Mouse (Mus musculus): ENCODE data around the gene H2-DMb2. TPM values are rescaled to one million over a fixed set of nuclear protein-coding genes. Genes with fewer than 3 reads are reported as not detected.

The H2-DMb2 gene
- polyA plus RNA-seq, 1 experiment, result 0.52 TPM

DNA sequence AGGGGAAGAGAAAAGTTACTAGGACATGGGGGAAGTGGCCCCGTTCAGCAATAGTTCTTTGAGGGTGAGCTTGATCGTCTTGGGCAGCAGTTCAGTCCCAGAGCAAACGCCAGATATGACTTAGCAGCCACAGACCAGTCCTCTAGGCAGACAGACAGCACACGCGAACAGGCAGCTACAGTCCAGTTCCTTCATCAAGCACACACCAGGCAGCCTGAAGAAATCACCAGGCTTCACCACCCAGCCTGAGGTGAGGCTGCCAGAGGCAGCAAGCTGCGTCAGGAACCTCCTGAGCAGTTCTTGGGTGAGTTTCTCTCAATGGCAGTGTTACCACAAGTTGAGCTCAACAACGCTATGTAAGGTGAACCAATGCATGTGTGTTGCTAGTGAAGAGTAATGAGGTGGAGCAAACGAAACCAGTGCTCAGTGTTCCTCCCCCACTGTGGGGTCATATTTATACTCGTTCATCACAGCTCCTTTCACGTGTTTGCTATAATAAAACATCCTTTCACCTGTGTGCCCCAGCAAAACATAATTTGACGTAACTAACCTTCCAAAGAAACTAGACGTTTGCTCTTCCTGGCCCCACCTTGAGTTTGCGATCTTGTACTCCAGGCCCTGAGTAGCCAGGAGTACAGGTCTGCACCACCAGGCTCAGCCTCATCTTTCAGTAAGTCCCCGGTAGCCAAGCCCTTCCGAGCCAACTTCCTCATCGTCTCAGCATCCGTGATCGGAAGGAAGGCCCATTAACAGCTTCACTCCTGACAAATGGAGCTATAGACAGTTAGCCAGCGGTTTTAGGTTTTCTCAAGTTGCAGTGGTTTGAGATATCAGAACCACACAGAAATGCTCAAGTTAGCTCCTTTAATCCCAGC, 12.8 kb upstream of the H2-DMb2 start:
- H3K4me1 ChIP-seq (ENCODE audit: control insufficient read depth, insufficient read depth, low read length), result peaks cover 6% of the 10 kb centered on the region
- H3K27ac ChIP-seq (ENCODE audit: insufficient read depth, low read length), result no peak overlapping the region
- H3K27me3 ChIP-seq (ENCODE audit: control insufficient read depth, insufficient read depth, low read length), result no peaks in the 10 kb centered on the region
- TF ChIP-seq CTCF (IDR thresholded peaks at IDR 0.05; ENCODE audit: borderline replicate concordance, insufficient read depth, low read depth, low read length) (no peak), POLR2A (IDR thresholded peaks at IDR 0.05; ENCODE audit: borderline replicate concordance, insufficient read depth, low read length) (no peak)
- peak in 1 of 2 experiments; percentile 3 for DNase-seq
- WGBS, result 84% methylated on average over 19 of the region's 19 CpGs
- no peak overlapping the region for H3K4me3 ChIP-seq (replicated peaks; ENCODE audit: insufficient read depth, low read depth, low read length)

DNA sequence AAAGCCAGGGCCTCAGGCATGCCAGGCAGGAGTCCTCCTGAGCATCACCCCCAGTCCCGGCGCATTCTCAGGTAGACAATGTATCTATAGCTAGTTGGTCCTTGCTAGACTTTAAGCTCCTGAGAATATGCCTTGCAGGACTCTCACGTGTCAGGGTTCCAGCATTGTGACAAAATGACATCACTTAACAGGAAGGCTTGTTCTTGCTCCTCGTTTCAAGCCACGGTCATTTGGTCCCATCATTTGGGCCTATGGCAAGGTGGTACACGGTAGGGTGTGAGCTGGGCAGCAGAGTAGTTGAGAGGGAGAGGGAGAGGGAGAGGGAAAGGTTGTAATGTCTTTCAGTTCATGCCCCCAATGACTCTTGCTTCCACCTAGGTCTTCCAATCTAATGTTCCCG, 11.2 kb upstream of the H2-DMb2 start:
- Histone ChIP-seq H3K27me3 (ENCODE audit: control insufficient read depth, insufficient read depth, low read length) (no peaks in the 10 kb centered on the region), H3K4me3 (replicated peaks; ENCODE audit: insufficient read depth, low read depth, low read length) (no peak overlapping the region), H3K27ac (ENCODE audit: insufficient read depth, low read length) (no peak overlapping the region), H3K4me1 (ENCODE audit: control insufficient read depth, insufficient read depth, low read length) (peaks cover 6% of the 10 kb centered on the region)
- peak in 1 of 2 experiments; percentile 3 for DNase-seq
- WGBS, result 71% methylated on average over 7 of the region's 7 CpGs
- TF ChIP-seq CTCF (IDR thresholded peaks at IDR 0.05; ENCODE audit: borderline replicate concordance, insufficient read depth, low read depth, low read length) (no peak), POLR2A (IDR thresholded peaks at IDR 0.05; ENCODE audit: borderline replicate concordance, insufficient read depth, low read length) (no peak)

DNA sequence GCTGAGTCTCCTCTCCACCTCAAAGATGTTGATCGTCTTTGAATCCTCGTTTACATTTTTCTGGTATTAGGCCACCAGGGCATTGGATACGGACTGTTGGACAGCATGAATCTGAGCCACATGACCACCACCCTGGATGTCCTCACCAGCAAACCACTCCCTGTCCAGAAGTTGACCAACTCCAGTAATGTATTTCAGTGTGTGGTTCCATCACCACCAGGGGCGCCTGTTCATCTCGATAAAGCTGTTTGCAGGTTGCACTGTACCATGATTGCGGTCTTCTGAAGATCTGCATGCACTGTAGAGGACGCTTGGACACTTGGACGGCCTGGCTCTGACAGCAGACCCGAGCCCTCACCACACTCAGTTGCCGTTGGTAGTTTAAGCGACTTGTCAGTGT, 9.8 kb upstream of the H2-DMb2 start:
- no peak overlapping the region for H3K27ac ChIP-seq (ENCODE audit: insufficient read depth, low read length)
- no peak overlapping the region for H3K4me3 ChIP-seq (replicated peaks; ENCODE audit: insufficient read depth, low read depth, low read length)
- H3K4me1 ChIP-seq (ENCODE audit: control insufficient read depth, insufficient read depth, low read length), result peaks cover 3% of the 10 kb centered on the region; the same call in 1 of the 2 replicates
- 79% methylated on average over 11 of the region's 11 CpGs for WGBS
- no peak for DNase-seq
- TF ChIP-seq CTCF (IDR thresholded peaks at IDR 0.05; ENCODE audit: borderline replicate concordance, insufficient read depth, low read depth, low read length) (no peak), POLR2A (IDR thresholded peaks at IDR 0.05; ENCODE audit: borderline replicate concordance, insufficient read depth, low read length) (no peak)
- H3K27me3 ChIP-seq (ENCODE audit: control insufficient read depth, insufficient read depth, low read length), result no peaks in the 10 kb centered on the region

DNA sequence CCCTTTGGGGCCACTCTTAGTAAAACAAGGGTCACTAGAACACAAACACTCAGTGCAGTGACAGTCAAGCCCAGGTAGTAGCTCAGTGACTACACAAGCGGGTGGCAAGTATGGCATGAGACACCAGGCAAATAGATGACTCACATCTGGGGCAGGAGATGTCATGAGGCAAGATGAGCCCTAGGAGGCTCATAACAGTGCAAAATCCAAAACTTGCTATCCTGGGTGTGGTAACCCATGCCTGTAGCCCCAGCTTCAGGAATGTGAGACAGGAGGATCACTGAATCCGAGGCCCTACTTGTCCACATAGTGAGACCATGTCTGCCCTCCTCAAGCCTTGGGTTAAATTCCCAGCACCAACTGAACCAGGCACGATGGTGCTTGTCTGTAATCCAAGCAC, 8.7 kb upstream of the H2-DMb2 start:
- Histone ChIP-seq H3K4me3 (replicated peaks; ENCODE audit: insufficient read depth, low read depth, low read length) (no peak overlapping the region), H3K27me3 (ENCODE audit: control insufficient read depth, insufficient read depth, low read length) (no peaks in the 10 kb centered on the region; the same call in 1 of the 2 replicates), H3K4me1 (ENCODE audit: control insufficient read depth, insufficient read depth, low read length) (no peaks in the 10 kb centered on the region), H3K27ac (ENCODE audit: insufficient read depth, low read length) (no peak overlapping the region)
- DNase-seq, result no peak
- TF ChIP-seq POLR2A (IDR thresholded peaks at IDR 0.05; ENCODE audit: borderline replicate concordance, insufficient read depth, low read length) (no peak), CTCF (IDR thresholded peaks at IDR 0.05; ENCODE audit: borderline replicate concordance, insufficient read depth, low read depth, low read length) (no peak)
- WGBS, result 86% methylated on average over 3 of the region's 3 CpGs

DNA sequence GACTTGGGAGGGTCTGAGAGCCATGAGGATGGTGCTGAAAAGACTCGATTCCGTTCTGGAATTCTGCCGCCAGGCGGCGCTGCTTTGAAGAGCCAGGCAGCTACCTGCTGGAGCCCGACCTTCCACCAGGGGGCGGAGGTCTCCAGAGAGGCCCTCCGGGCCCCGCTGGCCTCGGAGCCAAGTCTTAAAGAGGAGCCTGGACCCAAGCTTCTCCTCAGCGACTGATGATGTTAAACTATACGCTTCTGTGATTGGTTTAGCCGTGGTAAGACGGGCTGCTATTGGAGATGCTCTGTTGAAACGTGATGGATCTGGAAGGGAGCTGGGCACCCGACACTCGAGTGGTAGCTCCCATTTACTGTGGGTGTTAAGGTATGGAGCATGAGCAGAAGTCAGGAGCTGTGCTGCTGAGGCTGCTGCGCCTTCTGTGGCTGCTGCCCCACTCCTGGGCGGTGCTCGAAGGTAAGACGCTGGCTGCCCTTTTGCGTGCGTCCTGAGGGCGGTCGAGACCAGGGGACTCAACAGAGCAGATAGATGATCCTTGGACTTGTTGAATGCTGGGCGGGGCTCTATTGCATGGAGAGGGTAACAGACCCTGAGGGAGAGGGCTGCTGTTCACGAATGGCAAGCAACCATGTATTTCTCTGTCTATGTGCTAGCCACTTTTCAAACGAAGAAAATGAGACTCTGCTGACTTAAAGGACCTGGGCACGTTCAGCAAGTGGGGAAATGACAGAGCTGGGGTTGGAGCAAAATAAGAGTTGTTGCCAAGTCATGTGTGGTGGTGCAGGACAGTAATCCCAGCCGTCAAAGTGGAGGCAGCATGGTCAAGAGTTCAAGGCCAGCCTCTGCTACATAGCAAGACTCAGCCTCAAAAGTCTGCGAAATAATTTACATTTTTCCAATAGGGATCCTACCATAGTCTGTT, 7.5 kb upstream of the H2-DMb2 start:
- Histone ChIP-seq H3K4me3 (replicated peaks; ENCODE audit: insufficient read depth, low read depth, low read length) (peak overlapping the region; percentile 56), H3K27me3 (ENCODE audit: control insufficient read depth, insufficient read depth, low read length) (no peaks in the 10 kb centered on the region; the same call in 1 of the 2 replicates), H3K27ac (ENCODE audit: insufficient read depth, low read length) (no peak overlapping the region), H3K4me1 (ENCODE audit: control insufficient read depth, insufficient read depth, low read length) (no peaks in the 10 kb centered on the region)
- 5% methylated on average over 31 of the region's 31 CpGs for WGBS
- no peak for TF ChIP-seq POLR2A (IDR thresholded peaks at IDR 0.05; ENCODE audit: borderline replicate concordance, insufficient read depth, low read length)
- peak; percentile 99 for TF ChIP-seq CTCF (IDR thresholded peaks at IDR 0.05; ENCODE audit: borderline replicate concordance, insufficient read depth, low read depth, low read length)
- DNase-seq, result peak; percentile 98

DNA sequence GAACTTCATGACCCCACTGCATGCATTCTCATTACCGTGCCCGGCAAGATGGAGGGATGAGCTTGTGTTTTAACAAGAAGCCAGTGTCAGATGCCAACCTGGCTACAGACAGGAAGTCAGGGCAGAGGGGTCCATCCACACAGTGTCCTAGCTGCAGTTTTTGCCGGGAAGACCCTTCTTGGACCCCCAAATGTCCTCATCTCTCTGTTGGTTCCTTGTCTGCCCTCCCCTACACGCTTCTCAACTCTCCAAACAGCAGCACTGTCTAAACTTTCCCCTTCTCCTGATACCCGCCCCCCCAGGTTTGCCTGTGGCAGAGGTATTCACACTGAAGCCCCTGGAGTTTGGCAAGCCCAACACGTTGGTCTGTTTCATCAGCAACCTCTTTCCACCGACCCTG, 5.5 kb upstream of the H2-DMb2 start:
- WGBS, result 70% methylated on average over 7 of the region's 7 CpGs
- no peak overlapping the region for H3K27ac ChIP-seq (ENCODE audit: insufficient read depth, low read length)
- DNase-seq, result no peak
- H3K4me3 ChIP-seq (replicated peaks; ENCODE audit: insufficient read depth, low read depth, low read length), result no peak overlapping the region
- H3K4me1 ChIP-seq (ENCODE audit: control insufficient read depth, insufficient read depth, low read length), result no peaks in the 10 kb centered on the region
- TF ChIP-seq POLR2A (IDR thresholded peaks at IDR 0.05; ENCODE audit: borderline replicate concordance, insufficient read depth, low read length), result no peak
- TF ChIP-seq CTCF (IDR thresholded peaks at IDR 0.05; ENCODE audit: borderline replicate concordance, insufficient read depth, low read depth, low read length), result no peak
- H3K27me3 ChIP-seq (ENCODE audit: control insufficient read depth, insufficient read depth, low read length), result no peaks in the 10 kb centered on the region; the same call in 1 of the 2 replicates

DNA sequence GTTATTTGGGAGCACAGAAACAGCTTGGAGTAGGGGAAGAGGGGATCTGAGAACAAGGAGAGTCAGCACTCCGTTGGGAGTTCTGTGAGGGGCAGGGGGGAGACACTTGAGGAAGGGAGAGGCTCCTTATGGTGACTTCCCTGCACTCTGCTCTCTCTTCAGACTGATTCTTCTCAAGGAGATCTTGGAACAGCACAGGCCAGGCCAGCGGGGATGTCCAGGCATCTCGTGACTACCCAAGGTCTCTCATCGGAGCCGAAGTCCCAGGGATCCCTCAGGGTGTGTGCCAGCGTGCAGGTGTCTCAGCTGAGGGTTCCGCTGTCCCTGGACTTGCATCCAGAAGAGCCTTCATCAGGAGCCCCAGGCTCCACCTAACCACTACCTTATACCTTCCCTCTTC, 4.5 kb upstream of the H2-DMb2 start:
- Histone ChIP-seq H3K27ac (ENCODE audit: insufficient read depth, low read length) (no peak overlapping the region), H3K4me1 (ENCODE audit: control insufficient read depth, insufficient read depth, low read length) (no peaks in the 10 kb centered on the region), H3K27me3 (ENCODE audit: control insufficient read depth, insufficient read depth, low read length) (no peaks in the 10 kb centered on the region; the same call in 1 of the 2 replicates), H3K4me3 (replicated peaks; ENCODE audit: insufficient read depth, low read depth, low read length) (no peak overlapping the region)
- no peak for DNase-seq
- 80% methylated on average over 7 of the region's 7 CpGs for WGBS
- TF ChIP-seq CTCF (IDR thresholded peaks at IDR 0.05; ENCODE audit: borderline replicate concordance, insufficient read depth, low read depth, low read length) (no peak), POLR2A (IDR thresholded peaks at IDR 0.05; ENCODE audit: borderline replicate concordance, insufficient read depth, low read length) (no peak)

Data from cerebellum, adult 2 months (tissue).